In the genomic region with DNA sequence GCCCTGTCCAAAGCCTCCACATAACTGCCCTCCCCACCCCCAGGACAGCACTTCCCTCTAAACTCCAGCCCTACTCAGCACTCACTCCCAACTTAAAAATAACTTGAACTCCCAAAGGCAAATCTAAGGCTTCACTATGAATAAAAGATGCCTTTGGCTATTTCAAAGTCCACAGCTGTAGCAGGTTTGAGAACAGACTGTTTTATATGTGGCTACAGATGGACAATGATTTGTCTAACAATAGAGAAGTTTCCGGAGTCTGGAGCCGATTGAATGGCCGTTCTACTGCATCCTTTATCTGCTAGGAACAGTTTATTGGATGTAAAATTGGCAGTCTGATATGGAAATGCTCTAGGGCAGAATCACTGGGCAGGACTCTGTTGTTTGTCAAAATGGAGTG, we compare ENCODE assay signal across 19 mouse cellular contexts.
DNase-seq lines count a peak whose midpoint lies in the region; ATAC-seq and TF ChIP-seq lines count a peak whose summit lies in the region.
"Had no signal": no experiment of that assay in that cellular context is flagged by ENCODE, and none has a peak within 500 bp of the region (broad histone marks: within the 10 kb centered on the region; RNA-seq: fewer than 3 reads in every experiment).

No protein-coding gene starts in this region.

- H3K27ac ChIP-seq in cerebellum, adult 2 months (ENCODE audit: insufficient read depth, low read length), result 0 out of 2 replicates have a peak overlapping the region, but pooled peaks have one; percentile 18
- peak overlapping the region; percentile 28; the same call in 1 of the 2 replicates for H3K27ac ChIP-seq in heart, embryonic 16.5 days (ENCODE audit: low read length)
- H3K27ac ChIP-seq in limb, embryonic 10.5 days, result no peak overlapping the region
- H3K27ac ChIP-seq: embryonic facial prominence, embryonic 12.5 days; forebrain, embryonic 15.5 days; heart, embryonic 10.5 days; heart, embryonic 15.5 days; hindbrain, embryonic 13.5 days; hindbrain, postnatal 0 days had no signal

- H3K4me3 ChIP-seq in cerebellum, adult 2 months (replicated peaks; ENCODE audit: insufficient read depth, low read depth, low read length), result no peak overlapping the region
- H3K4me3 ChIP-seq in heart, embryonic 16.5 days (ENCODE audit: low read length), result no peak overlapping the region
- H3K4me3 ChIP-seq in limb, embryonic 10.5 days, result no peak overlapping the region
- H3K4me3 ChIP-seq: embryonic facial prominence, embryonic 12.5 days; forebrain, embryonic 15.5 days; heart, embryonic 10.5 days; heart, embryonic 15.5 days; hindbrain, embryonic 13.5 days had no signal

- H3K4me2 ChIP-seq in heart, embryonic 16.5 days (ENCODE audit: low read depth, low read length), result no peak overlapping the region
- H3K4me2 ChIP-seq: embryonic facial prominence, embryonic 12.5 days; forebrain, embryonic 15.5 days; heart, embryonic 15.5 days; hindbrain, embryonic 13.5 days had no signal

- no peak overlapping the region for H3K9ac ChIP-seq in heart, embryonic 16.5 days (ENCODE audit: low read length)
- H3K9ac ChIP-seq: embryonic facial prominence, embryonic 12.5 days; forebrain, embryonic 15.5 days; heart, embryonic 15.5 days; hindbrain, embryonic 13.5 days had no signal

- no peaks in the 10 kb centered on the region for H3K9me3 ChIP-seq in heart, embryonic 16.5 days (replicated peaks; ENCODE audit: control insufficient read depth, low read length)
- no peaks in the 10 kb centered on the region for H3K9me3 ChIP-seq in limb, embryonic 10.5 days (replicated peaks)
- H3K9me3 ChIP-seq: embryonic facial prominence, embryonic 12.5 days; forebrain, embryonic 15.5 days; heart, embryonic 10.5 days; heart, embryonic 15.5 days; hindbrain, embryonic 13.5 days had no signal

- TF ChIP-seq CTCF in cerebellum, adult 2 months (IDR thresholded peaks at IDR 0.05; ENCODE audit: borderline replicate concordance, insufficient read depth, low read depth, low read length), result no peak

- no peak for TF ChIP-seq POLR2A in cerebellum, adult 2 months (IDR thresholded peaks at IDR 0.05; ENCODE audit: borderline replicate concordance, insufficient read depth, low read length)

- no peak for DNase-seq in cerebellum, adult 2 months
- DNase-seq in cerebellum, postnatal 36 days, result no peak
- DNase-seq in heart, adult 18-20 months, result no peak
- peak; percentile 16 for DNase-seq in R1 (ENCODE audit: low read depth, low spot score)
- DNase-seq in c-Kit-positive CD71-positive TER-119-positive erythroid progenitor cells, embryonic 14.5 days (ENCODE audit: low spot score), result no peak
- DNase-seq in limb, embryonic 10.5 days (ENCODE audit: low spot score), result no peak
- DNase-seq: adrenal gland, adult 8-10 months; cerebellum, adult 8-10 months; cerebellum, postnatal 14 days; gastrocnemius, postnatal 10 days; kidney, adult 11 months had no signal

- 46% methylated on average over 3 of the region's 3 CpGs for WGBS in cerebellum, adult 2 months
- 61% methylated on average over 3 of the region's 3 CpGs for WGBS in heart, embryonic 16.5 days
- WGBS in limb, embryonic 10.5 days, result 95% methylated on average over 3 of the region's 3 CpGs

- H3K4me1 ChIP-seq in cerebellum, adult 2 months (ENCODE audit: control insufficient read depth, insufficient read depth, low read length), result peaks cover 34% of the 10 kb centered on the region
- H3K4me1 ChIP-seq in heart, embryonic 16.5 days (ENCODE audit: control insufficient read depth, insufficient read depth, low read length), result peaks cover 13% of the 10 kb centered on the region
- H3K4me1 ChIP-seq in limb, embryonic 10.5 days, result peaks cover 11% of the 10 kb centered on the region
- H3K4me1 ChIP-seq: forebrain, embryonic 15.5 days had no signal

- ATAC-seq in heart, embryonic 16.5 days (replicated peaks; ENCODE audit: extremely low read depth, insufficient read depth, low FRiP score), result no peak
- ATAC-seq: activated CD4-positive, CD25-positive, alpha-beta regulatory T cell, adult 4 months; forebrain, embryonic 15.5 days; hindbrain, postnatal 0 days had no signal

- no peaks in the 10 kb centered on the region for H3K27me3 ChIP-seq in cerebellum, adult 2 months (ENCODE audit: control insufficient read depth, insufficient read depth, low read length)
- no peaks in the 10 kb centered on the region for H3K27me3 ChIP-seq in heart, embryonic 16.5 days (ENCODE audit: control insufficient read depth, insufficient read depth, low read length)
- H3K27me3 ChIP-seq in limb, embryonic 10.5 days (ENCODE audit: low read depth, poor library complexity, severe bottlenecking), result peaks cover 3% of the 10 kb centered on the region; the same call in 1 of the 2 replicates
- H3K27me3 ChIP-seq: embryonic facial prominence, embryonic 12.5 days; forebrain, embryonic 15.5 days; heart, embryonic 15.5 days; hindbrain, embryonic 13.5 days had no signal

- no peaks in the 10 kb centered on the region for H3K36me3 ChIP-seq in heart, embryonic 16.5 days (ENCODE audit: control insufficient read depth, insufficient read depth)
- H3K36me3 ChIP-seq in limb, embryonic 10.5 days, result no peaks in the 10 kb centered on the region
- H3K36me3 ChIP-seq: embryonic facial prominence, embryonic 12.5 days; forebrain, embryonic 15.5 days; heart, embryonic 10.5 days; heart, embryonic 15.5 days; hindbrain, embryonic 13.5 days had no signal
